Mouse (Mus musculus): ENCODE data around the gene Phex.

Phex gene

DNA sequence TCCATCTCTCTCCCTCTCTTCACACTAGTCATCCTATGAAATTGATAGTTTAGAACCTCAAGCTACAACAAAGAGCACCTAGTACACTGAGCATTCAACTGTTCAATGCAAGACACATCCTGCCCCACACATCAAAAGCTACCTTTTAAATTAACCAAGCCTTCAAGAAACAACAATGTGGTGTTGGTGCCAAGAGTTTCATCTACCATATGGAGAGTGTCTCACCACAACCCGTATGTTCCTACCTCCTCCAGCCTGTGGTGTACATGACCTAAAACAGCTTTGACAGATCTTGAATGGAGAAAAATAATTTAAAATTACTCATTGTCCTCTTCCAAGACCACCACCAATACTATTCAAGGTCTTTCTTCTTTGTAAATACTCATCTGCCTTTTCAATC is 106.9 kb downstream of the Phex start:
- in situ Hi-C loops (cut with MseI, MboI), result no loop called here

DNA sequence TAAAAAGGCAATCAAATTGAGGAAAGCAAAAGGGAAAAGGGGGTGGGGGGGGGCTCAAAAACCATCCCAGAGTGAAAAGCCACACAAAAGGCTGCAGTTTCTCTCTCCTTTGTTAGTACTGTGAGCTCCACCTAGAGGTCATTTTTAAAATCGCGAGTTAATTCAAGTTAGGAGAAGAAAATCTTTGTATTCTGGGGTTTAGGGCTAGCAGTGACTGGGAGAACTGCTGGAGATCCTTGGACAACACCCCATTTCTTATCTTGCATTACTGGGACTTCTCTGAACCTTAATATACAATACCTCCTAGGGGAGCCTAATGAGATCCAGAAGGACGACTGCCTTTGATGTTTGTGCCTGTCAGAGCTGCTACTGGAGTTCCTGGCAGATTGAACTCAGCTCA is 107.7 kb downstream of the Phex start:
- in situ Hi-C loops (cut with MseI, MboI), result no loop called here

DNA sequence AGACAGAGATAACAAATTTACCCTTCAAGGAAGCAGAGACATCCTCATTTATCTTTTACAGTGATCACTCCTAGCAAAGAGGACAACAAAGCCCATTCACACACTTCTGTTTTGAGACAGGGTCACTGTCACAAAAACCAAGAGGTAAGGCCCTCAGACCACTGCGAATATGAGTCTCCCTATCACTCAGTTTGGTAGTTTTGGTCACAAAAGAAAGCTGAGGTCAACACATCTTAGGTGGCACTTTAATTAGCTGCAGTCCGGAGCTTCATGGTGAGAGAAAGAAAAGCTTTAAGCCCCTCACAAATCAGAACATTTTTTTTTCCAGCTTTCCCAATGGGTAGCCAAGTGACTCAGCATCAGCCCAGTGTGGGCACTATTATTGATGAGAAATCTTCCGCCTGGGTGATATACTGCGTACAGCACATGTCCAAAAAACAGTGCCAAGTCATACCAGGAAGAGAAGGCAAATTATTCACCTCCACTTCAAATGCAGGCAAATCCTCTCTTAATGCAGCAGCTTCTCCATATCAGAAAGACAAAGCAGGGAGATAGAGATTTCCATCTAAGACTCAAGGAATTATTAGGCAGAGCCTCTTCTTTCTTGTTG is 108.2 kb downstream of the Phex start:
- in situ Hi-C loops (cut with MseI, MboI), result no loop called here

DNA sequence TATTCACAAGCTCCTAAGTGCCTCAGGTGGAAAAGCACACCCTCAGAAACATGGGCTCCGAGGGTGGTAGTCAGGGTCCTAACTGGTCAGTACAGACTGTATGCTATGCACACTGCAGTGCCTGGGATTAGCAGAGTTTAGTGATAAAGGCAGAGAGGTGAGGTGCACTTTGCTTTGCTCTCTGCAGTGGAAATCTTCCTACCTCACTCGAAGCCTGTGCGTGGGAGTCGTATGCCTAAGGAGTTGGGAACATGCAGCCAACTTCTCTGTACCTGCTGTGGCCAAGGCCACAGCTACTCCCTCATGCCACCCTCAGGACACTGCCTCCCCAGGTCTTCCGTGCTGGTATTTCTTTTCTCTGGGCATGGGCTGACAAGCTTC is 109.3 kb downstream of the Phex start:
- in situ Hi-C loops (cut with MseI, MboI), result no loop called here

DNA sequence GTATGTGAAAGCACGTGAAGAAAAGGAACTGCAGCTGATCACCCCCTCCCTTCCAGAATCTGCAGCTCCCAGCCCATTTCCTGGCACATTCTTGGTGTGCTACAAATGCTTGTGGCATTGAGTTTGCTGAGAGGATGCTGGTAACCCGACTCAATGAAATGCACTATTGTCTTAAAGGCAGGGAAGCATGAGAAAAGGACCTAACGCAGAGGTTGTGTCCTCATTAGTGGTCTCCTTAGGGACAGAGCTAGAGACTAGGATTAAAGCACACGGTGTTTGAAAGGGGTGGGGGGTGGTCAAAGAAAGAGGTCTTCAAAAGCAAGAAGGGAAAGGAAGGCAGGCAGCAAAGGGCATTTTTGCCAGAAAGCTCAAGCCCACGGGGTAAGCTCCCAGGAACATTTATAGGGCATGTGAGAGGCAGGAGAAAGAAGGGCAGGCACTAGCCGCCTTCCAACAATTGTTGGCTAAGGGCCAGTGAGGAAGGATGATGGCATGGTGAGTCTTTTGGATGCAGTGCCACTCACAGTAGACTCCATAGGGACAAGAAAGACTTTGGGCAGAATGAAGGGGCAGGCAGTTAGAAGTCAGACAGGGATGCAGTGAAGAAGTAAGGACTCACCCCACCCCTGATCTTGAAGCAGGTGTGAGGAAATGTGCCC is 109.8 kb downstream of the Phex start:
- in situ Hi-C loops (cut with MseI, MboI), result no loop called here

DNA sequence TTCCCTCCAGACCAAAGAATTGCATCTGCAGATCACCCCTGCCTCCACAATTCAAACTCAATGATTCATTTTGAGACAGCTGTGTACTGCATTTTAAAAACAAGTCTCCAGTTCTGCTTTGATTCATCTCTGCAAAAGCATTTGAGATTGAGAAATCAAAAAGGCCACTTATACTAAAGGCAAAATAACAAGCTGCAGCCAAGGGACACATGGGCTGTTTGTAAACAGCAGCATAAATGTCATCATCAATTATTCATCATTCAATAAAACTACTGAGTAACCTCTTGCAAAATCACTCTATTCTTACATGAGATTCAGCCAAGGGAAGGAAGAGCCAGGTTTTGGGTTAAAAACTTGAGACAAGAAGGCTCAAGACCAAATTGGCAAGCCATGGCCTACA is 122.7 kb downstream of the Phex start:
- in situ Hi-C loops (cut with MseI, MboI), result no loop called here

DNA sequence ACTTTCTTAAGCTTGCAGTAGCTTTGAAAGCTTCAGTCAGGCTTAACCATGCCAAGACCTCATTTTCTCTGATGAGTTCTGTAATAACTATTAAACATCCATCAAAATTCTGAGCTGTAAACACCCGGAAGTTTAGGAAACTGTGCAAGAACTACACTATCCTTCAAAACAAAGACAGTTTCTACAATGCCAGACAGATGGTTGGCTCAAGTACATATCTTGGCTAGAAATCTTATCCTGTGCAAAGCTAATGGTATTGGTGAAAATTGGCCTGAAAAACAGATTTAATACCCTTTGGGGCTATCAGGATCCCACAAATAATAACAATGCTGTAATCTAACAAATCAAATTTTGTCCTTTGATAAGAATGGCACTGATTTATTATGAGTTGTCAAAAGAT is 138.5 kb downstream of the Phex start:
- in situ Hi-C loops (cut with MseI, MboI), result no loop called here

DNA sequence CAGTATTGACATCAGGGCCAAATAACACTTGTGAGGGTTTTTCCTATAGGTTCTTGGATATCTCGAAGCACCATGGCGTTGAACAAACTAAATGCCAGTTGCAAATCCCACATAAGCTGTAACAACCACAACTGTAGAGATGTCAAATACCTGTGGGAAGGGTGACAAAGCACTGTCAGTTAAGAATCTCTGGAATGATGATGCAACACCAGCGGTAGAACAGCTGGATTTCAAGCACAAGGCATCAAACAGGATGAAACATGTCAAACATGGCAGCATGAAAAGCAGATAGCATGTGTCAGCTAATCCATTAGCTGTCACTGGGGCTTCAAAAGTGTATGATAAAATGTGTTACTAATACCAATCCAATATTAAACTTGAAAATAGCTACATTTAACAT is 141.8 kb downstream of the Phex start:
- in situ Hi-C loops (cut with MseI, MboI), result no loop called here

DNA sequence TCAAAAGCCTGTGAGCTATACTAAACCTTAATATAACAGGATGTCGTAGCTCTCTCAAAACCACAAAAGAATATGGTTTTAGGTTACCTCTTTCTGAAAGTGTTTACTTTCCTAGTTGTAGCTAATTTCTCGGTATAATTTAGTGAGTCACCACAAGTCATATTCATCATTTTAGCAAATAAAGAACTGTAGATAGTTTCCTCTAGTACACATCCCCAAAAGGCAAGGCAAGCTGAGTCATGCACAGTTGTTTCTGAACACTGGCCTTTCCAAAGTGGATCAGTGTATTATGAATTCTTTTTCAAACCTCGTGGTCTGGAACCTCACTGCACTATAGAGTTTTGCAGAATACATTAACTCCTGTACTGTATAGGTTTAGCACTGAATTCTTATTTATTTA is 143.5 kb downstream of the Phex start:
- in situ Hi-C loops (cut with MseI, MboI), result no loop called here

DNA sequence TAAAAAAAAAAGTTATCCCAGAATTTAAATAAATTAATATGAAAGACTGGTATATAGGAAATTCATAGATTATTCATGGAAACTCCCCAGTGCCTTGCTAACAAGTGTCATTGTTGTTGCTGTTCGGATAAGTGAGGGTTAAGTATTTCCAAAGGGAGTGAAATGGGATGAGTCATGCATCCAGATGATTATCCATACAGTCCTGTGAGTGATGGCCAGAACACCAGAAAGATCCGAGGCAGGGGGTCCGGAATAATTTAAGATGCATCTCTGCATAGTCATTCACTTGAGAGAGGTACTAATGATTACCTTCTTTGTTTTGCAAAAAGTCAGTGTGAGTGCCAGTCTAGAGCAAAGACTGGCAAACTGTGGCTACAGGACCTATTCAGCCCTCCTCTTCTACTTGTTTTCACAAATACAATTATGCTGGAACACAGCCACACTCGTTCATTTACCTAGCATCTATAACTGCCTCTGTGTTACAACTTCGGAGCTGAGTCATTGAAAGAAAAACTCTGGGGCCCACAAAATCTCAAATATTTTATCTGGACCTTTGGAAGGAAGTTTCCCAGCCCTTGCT is 145.3 kb downstream of the Phex start:
- in situ Hi-C loops (cut with MseI, MboI), result no loop called here

DNA sequence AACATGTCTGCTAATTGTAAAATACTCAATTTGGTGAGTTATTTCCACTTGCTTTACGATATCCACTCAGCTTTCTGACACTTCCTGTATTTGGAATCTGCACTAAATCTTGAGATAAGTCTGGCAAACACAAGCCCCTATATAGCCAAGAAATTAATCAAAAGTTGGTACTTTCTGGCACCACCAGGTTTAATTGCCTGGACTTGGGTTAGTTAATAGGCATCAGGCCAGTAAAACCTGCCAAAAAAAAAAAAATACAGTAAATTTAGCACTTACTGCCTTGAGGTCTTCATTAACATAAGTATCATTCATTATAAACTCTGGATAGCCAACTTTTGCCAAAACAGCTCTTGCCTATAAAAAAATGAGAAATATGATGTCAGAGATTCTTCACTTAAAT is 147.0 kb downstream of the Phex start:
- in situ Hi-C loops (cut with MseI, MboI), result no loop called here

DNA sequence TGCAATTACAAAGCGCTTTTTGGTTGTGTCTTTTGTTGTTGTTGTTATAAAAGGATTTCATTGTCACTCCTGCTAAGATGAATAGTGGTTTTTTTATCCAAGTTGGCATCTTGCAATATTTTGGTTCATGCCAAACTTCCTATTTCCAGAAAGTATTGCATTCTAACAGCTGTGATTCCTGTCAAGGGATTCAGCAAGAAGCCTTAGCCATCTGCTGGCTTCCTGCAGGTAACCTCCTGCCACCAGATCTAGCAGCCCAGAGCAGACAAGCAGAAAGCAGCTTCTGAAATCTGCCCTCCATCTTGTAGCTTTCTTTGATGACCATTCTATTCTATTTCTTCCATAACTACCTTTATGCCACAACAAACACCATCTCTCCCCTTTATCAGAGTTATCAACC is 212.4 kb downstream of the Phex start:
- in situ Hi-C loops (cut with MseI, MboI), result no loop called here

DNA sequence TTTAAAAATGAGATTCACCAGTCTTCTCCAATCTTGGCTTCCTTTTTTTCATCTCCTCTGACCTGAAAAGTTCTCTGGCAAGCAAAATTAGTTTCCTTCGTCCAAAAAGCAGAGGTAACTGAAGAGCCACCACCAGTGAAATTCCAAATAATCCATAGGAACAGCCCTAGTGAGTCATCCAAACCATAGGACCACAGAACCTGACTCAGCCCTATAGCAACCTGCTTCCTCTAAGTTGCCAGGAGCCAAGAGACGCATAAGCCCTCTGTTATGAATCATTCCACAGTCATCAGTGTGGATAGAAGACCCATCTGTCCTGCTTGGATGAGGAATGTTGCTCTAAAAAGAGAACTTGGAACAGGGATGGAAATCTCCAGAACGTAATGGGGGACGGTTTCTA is 230.9 kb downstream of the Phex start:
- in situ Hi-C loops (cut with MseI, MboI), result no loop called here

DNA sequence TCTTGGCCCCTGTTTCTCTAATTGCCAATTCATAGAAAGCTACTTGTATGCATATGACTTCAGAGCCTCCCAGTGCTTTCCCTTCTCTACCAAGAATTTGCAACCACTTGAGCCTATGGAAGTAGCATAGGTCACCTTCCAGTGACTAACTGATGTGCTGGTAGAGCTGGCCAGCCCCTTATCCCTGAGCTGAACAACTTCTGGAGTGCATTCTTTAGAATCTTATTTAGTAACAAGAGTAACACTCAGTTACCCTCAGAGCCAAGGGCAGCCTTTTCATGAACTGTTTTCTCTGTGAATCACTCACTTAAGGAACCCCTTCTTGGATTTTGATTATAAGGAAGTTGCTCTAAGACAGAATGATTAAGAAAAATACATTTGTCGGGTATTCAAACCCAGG is 234.3 kb downstream of the Phex start:
- in situ Hi-C loops (cut with MseI, MboI), result no loop called here

DNA sequence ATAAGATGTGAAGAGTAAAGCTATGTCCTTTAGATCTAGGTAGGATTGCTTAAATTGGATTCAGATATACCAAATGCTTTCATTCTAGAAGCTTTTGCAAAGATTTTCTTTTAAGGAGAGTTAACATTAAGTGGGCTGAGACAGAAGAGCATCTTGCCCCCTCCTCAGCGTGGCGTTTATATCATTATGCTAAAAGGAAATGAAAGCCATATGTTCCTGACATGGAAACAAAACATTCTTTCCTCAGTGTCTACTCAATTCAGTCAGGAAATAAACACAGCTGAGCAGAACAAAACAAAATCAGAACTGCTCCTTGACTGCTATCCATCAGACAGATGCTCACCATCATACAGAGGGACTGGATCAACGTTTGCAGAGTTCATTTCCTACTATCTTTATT is 251.0 kb downstream of the Phex start:
- in situ Hi-C loops (cut with MseI, MboI), result no loop called here

DNA sequence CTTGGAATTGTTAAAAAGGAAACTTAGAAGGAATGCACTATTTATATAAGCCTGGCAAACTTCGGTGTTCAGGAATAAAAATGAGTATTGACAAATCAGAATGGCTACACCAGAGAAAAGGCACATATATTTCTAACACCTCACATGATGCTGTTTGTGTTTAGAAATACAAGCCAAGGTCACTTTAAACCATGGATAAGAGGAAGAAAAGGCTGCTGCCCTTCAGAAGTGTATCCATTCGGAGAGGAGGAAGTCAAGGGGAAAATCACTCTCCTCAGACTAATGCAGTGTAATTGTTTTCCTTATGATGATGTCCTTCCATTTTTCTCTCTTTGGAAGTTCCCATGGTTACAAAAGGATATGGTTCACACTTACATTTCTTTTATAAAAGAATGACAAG is 251.7 kb downstream of the Phex start:
- in situ Hi-C loops (cut with MseI, MboI), result no loop called here

DNA sequence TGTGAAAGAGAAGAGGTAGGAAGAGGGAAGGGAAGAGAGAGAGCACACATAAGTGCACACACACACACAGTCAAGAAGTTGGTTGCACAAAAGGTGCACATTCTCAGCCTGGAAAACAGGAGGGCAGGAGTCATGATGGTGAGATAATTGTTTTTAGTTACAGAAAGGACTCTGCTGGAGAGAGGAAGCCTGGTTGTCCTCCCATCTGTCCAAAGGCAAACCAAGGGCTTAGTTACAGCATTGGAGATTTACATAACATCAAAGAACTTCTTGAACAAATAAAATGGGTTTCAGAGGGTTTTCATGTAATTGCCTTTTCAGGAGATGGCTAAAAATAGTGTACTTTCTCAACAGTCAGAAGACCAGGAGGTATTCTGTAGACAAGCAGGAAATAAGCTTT is 270.4 kb downstream of the Phex start:
- in situ Hi-C loops (cut with MseI, MboI), result no loop called here

DNA sequence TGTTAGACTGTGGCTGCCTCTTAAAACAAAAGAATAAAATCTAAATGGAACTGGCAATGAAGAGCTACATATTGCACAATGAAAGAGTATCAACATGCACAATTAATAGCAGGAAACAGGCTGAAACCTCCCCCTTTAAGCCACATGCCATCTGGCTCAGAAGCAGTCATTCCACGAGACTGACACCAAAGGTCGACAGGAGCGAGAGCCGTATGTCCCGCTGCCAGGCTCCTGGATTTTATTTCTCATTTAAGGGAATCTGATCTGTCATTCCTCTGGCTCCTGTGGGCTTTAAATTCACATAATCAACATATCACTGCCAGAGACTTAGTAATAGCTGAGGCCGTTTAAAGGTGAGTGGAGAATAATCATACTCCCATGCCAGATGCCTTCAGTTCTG is 275.5 kb downstream of the Phex start:
- in situ Hi-C loops (cut with MseI, MboI), result no loop called here

All from mouse trophoblast stem cell (cell line).